Mouse (Mus musculus): Measurements from ENCODE around the gene Letm1.

The Letm1 gene

GRCm38 (mm10) chr5:33738341-33738740, 44.3 kb downstream of the Letm1 start:
- DNase-seq (ENCODE audit: low spot score) = no peak

- no peak for DNase-seq (ENCODE audit: low spot score)
These were observed 44.7 kb downstream of the Letm1 start for GRCm38 (mm10) chr5:33737903-33738321.

- no peak for DNase-seq (ENCODE audit: low spot score)
These were observed 46.4 kb downstream of the Letm1 start for GRCm38 (mm10) chr5:33736230-33736629.

- DNase-seq (ENCODE audit: low spot score) = no peak
These were observed 47.1 kb downstream of the Letm1 start for GRCm38 (mm10) chr5:33735412-33736092.

GRCm38 (mm10) chr5:33733837-33734236, 48.8 kb downstream of the Letm1 start:
- DNase-seq (ENCODE audit: low spot score) = no peak

GRCm38 (mm10) chr5:33731051-33731450, 51.6 kb downstream of the Letm1 start:
- no peak for DNase-seq (ENCODE audit: low spot score)

- DNase-seq (ENCODE audit: low spot score) = no peak
These were observed 52.1 kb downstream of the Letm1 start for GRCm38 (mm10) chr5:33730516-33730915.

GRCm38 (mm10) chr5:33728841-33729240, 53.8 kb downstream of the Letm1 start:
- DNase-seq (ENCODE audit: low spot score) = no peak

GRCm38 (mm10) chr5:33726891-33727290, 55.7 kb downstream of the Letm1 start:
- no peak for DNase-seq (ENCODE audit: low spot score)

GRCm38 (mm10) chr5:33726081-33726647, 56.5 kb downstream of the Letm1 start:
- DNase-seq (ENCODE audit: low spot score) = no peak

- no peak for DNase-seq (ENCODE audit: low spot score)
These were observed 58.8 kb downstream of the Letm1 start for GRCm38 (mm10) chr5:33723641-33724465.

- no peak for DNase-seq (ENCODE audit: low spot score)
These were observed 59.5 kb downstream of the Letm1 start for GRCm38 (mm10) chr5:33723019-33723640.

GRCm38 (mm10) chr5:33722266-33723018, 60.2 kb downstream of the Letm1 start:
- no peak for DNase-seq (ENCODE audit: low spot score)

GRCm38 (mm10) chr5:33721541-33722265, 60.9 kb downstream of the Letm1 start, which contains the start of gene Fgfr3:
Gene Fgfr3 (plus strand): TSS chr5:33721674.
- DNase-seq (ENCODE audit: low spot score) = no peak

- no peak for DNase-seq (ENCODE audit: low spot score)
These were observed 61.6 kb downstream of the Letm1 start for GRCm38 (mm10) chr5:33720852-33721490.

GRCm38 (mm10) chr5:33718460-33718859, 64.2 kb downstream of the Letm1 start:
- DNase-seq (ENCODE audit: low spot score) = no peak

- no peak for DNase-seq (ENCODE audit: low spot score)
These were observed 66.2 kb downstream of the Letm1 start for GRCm38 (mm10) chr5:33716467-33716866.

- no peak for DNase-seq (ENCODE audit: low spot score)
These were observed 67.4 kb downstream of the Letm1 start for GRCm38 (mm10) chr5:33715182-33715581.

- no peak for DNase-seq (ENCODE audit: low spot score)
These were observed 70.1 kb downstream of the Letm1 start for GRCm38 (mm10) chr5:33712550-33712949.

GRCm38 (mm10) chr5:33709037-33709436, 73.6 kb downstream of the Letm1 start:
- DNase-seq (ENCODE audit: low spot score) = no peak

GRCm38 (mm10) chr5:33707163-33707562, 75.5 kb downstream of the Letm1 start:
- DNase-seq (ENCODE audit: low spot score) = no peak
